Mouse (Mus musculus) stomach, embryonic 14.5 days (tissue): ENCODE measurements around the gene Mvb12a. TPM values are rescaled to one million over a fixed set of nuclear protein-coding genes. Genes with fewer than 3 reads are reported as not detected.

Experiments
- ATAC-seq: fragments of 200-750 bp; cut with Nextera tagmentation; 2 replicates; pipeline ENCODE4 v1.8.0; 2017; ENCODE audit warnings: low read depth, moderate TSS enrichment; ENCODE audit not compliant: insufficient number of reproducible peaks, insufficient read depth, low FRiP score
- H3K27ac ChIP-seq: fragments of 300-500 bp; sonication (generic); 2 replicates; pipeline ENCODE4 v1.5.1; 2014; ENCODE audit warnings: mild to moderate bottlenecking, low read length, moderate library complexity, mixed read lengths
- H3K27me3 ChIP-seq: fragments of 300-500 bp; sonication (generic); 2 replicates; pipeline ENCODE4 v1.6.1; 2014; ENCODE audit warnings: low read length, control low read depth, mixed read lengths; ENCODE audit not compliant: control insufficient read depth, insufficient read depth
- H3K36me3 ChIP-seq: fragments of 300-500 bp; sonication (generic); 2 replicates; pipeline ENCODE4 v1.6.1; 2014; ENCODE audit warnings: mild to moderate bottlenecking, control low read depth, low read length, moderate library complexity, mixed read lengths; ENCODE audit not compliant: control insufficient read depth, insufficient read depth
- H3K4me1 ChIP-seq: fragments of 300-500 bp; sonication (generic); 2 replicates; pipeline ENCODE4 v1.6.1; 2014; ENCODE audit warnings: low read length, control low read depth, mixed read lengths; ENCODE audit not compliant: control insufficient read depth, insufficient read depth
- H3K4me2 ChIP-seq: fragments of 300-500 bp; sonication (generic); replicated peaks from 2 replicates; pipeline ENCODE4 v1.6.1; 2014; ENCODE audit warnings: low read depth, low read length, control low read depth
- H3K4me3 ChIP-seq: fragments of 300-500 bp; sonication (generic); 2 replicates; pipeline ENCODE4 v1.5.1; 2014; ENCODE audit warnings: low read depth, low read length, control low read depth
- H3K9ac ChIP-seq: fragments of 300-500 bp; sonication (generic); replicated peaks from 2 replicates; pipeline ENCODE4 v1.6.1; 2014; ENCODE audit warnings: low read depth, mild to moderate bottlenecking, control low read depth, low read length, moderate library complexity, mixed read lengths
- H3K9me3 ChIP-seq: fragments of 300-500 bp; sonication (generic); 2 replicates; pipeline ENCODE4 v1.6.1; 2016; ENCODE audit warnings: low read depth, low read length, control low read depth; ENCODE audit not compliant: control insufficient read depth
- WGBS: fragments of 180-500 bp; shearing (Covaris S2); extraction: QIAGEN DNeasy Blood & Tissue Kit; methylation state at CpG from one replicate; pipeline ENCODE4 v1.1.7; 2014; 5-methylcytosine and 5-hydroxymethylcytosine counted together
- polyA plus RNA-seq: library from polyadenylated mRNA; unstranded; fragments of >200 nt; fragmentation: Nextera tagmentation; extraction: Ambion mirVana; gene quantifications from 2 replicates; pipeline ENCODE4 v1.2.1, GENCODE M21; 2014

Mvb12a gene
- polyA plus RNA-seq, 1 experiment from 2014 or later: 105 TPM

- Histone ChIP-seq H3K36me3 (no peaks in the 10 kb centered on the region), H3K27me3 (peaks cover 16% of the 10 kb centered on the region), H3K9ac (no peak overlapping the region), H3K4me1 (0 out of 2 replicates have a peak, but pooled peaks cover 3% of the 10 kb centered on the region), H3K4me3 (no peak overlapping the region), H3K9me3 (no peaks in the 10 kb centered on the region), H3K27ac (no peak overlapping the region), H3K4me2 (no peak overlapping the region)
- no peak for ATAC-seq
- 62% methylated on average over 6 of the region's 6 CpGs for WGBS
These were observed 11.3 kb downstream of the Mvb12a start for GRCm38 (mm10) chr8:71554001-71554400.

GRCm38 (mm10) chr8:71554644-71555043 lies 11.9 kb downstream of the Mvb12a start:
- Histone ChIP-seq H3K27ac (no peak overlapping the region), H3K4me1 (0 out of 2 replicates have a peak, but pooled peaks cover 3% of the 10 kb centered on the region), H3K27me3 (peaks cover 19% of the 10 kb centered on the region), H3K4me3 (no peak overlapping the region), H3K36me3 (no peaks in the 10 kb centered on the region), H3K9me3 (no peaks in the 10 kb centered on the region), H3K9ac (no peak overlapping the region), H3K4me2 (no peak overlapping the region)
- ATAC-seq: no peak
- WGBS: 80% methylated on average over 2 of the region's 2 CpGs

GRCm38 (mm10) chr8:71558071-71558957 lies 15.6 kb downstream of the Mvb12a start, which contains the start of gene Tmem221:
Gene Tmem221, minus strand, starts transcription at chr8:71558871.
- H3K27me3 ChIP-seq: peaks cover 26% of the 10 kb centered on the region
- 0 out of 2 replicates have a peak, but pooled peaks cover 5% of the 10 kb centered on the region for H3K4me1 ChIP-seq
- H3K4me2 ChIP-seq: peak within 1 kb of the TSS; percentile 82
- no peaks in the 10 kb centered on the region for H3K9me3 ChIP-seq
- H3K4me3 ChIP-seq: peak within 1 kb of the TSS; percentile 47
- peak; percentile 4; the same call in 1 of the 2 replicates for ATAC-seq
- WGBS: 3% methylated on average over 70 of the region's 70 CpGs
- no peaks in the 10 kb centered on the region for H3K36me3 ChIP-seq
- H3K9ac ChIP-seq: peak within 1 kb of the TSS; percentile 36; the same call in 1 of the 2 replicates
- H3K27ac ChIP-seq: no peak within 1 kb of the TSS

GRCm38 (mm10) chr8:71558958-71559690 lies 16.4 kb downstream of the Mvb12a start:
- Histone ChIP-seq H3K4me3 (peak overlapping the region; percentile 47), H3K4me2 (peak overlapping the region; percentile 82), H3K9ac (peak overlapping the region; percentile 36; the same call in 1 of the 2 replicates), H3K27ac (no peak overlapping the region), H3K27me3 (peaks cover 26% of the 10 kb centered on the region), H3K36me3 (no peaks in the 10 kb centered on the region), H3K9me3 (no peaks in the 10 kb centered on the region), H3K4me1 (0 out of 2 replicates have a peak, but pooled peaks cover 5% of the 10 kb centered on the region)
- peak; percentile 76 for ATAC-seq
- 2% methylated on average over 24 of the region's 24 CpGs for WGBS

GRCm38 (mm10) chr8:71560071-71560470 lies 17.3 kb downstream of the Mvb12a start:
- Histone ChIP-seq H3K36me3 (no peaks in the 10 kb centered on the region), H3K27me3 (peaks cover 26% of the 10 kb centered on the region), H3K4me3 (no peak overlapping the region), H3K9ac (no peak overlapping the region), H3K4me2 (no peak overlapping the region), H3K4me1 (0 out of 2 replicates have a peak, but pooled peaks cover 5% of the 10 kb centered on the region), H3K9me3 (0 out of 2 replicates have a peak, but pooled peaks cover 2% of the 10 kb centered on the region), H3K27ac (no peak overlapping the region)
- ATAC-seq: no peak
- 66% methylated on average over 3 of the region's 3 CpGs for WGBS

DNA sequence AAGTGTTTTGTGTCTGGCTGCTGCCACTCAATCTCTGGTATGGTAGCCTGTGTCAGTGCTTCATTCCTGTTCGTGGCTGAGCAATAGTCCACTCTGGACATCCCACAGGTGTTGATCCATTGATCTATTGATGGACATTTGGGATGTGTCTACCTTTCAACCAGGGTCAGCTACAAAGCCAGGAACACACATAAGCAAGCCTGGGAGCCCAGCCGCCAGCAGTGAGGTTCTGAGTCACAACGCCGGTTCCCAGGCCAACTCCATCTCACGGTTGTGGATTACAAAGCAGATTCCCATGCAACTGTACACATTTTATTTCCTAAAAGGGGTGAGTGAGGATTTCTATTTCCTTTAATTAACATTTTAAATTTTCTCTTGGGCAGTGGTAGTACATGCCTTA lies 18.0 kb downstream of the Mvb12a start:
- no peak overlapping the region for H3K27ac ChIP-seq
- no peak for ATAC-seq
- 82% methylated on average over 5 of the region's 5 CpGs for WGBS
- peaks cover 26% of the 10 kb centered on the region for H3K27me3 ChIP-seq
- no peaks in the 10 kb centered on the region for H3K36me3 ChIP-seq
- H3K9me3 ChIP-seq: 0 out of 2 replicates have a peak, but pooled peaks cover 2% of the 10 kb centered on the region
- no peak overlapping the region for H3K9ac ChIP-seq
- no peak overlapping the region for H3K4me3 ChIP-seq
- 0 out of 2 replicates have a peak, but pooled peaks cover 5% of the 10 kb centered on the region for H3K4me1 ChIP-seq
- no peak overlapping the region for H3K4me2 ChIP-seq

DNA sequence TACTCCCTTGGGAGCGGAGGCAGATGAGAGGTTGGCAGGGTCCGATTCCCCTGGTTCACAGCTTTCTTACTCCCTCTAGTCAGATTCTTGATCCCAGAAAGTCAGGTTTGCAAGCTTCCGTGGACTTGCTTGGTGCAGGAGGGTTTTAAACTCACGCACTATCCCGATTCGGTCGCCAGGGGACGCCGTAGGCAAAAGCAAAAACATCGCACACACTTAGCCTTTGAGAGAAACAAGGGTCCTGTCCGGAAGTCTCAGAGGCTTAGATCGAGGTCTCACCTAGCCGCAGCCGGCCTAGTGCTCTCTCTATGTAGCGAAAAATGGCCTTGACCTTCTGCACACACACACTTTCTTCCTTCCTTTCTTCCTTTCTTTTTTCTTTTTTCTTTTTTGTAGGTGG lies 18.7 kb downstream of the Mvb12a start:
- H3K4me2 ChIP-seq: no peak overlapping the region
- H3K4me1 ChIP-seq: 0 out of 2 replicates have a peak, but pooled peaks cover 5% of the 10 kb centered on the region
- H3K27ac ChIP-seq: no peak overlapping the region
- no peak for ATAC-seq
- H3K27me3 ChIP-seq: peaks cover 26% of the 10 kb centered on the region
- no peaks in the 10 kb centered on the region for H3K36me3 ChIP-seq
- H3K4me3 ChIP-seq: no peak overlapping the region
- 0 out of 2 replicates have a peak, but pooled peaks cover 2% of the 10 kb centered on the region for H3K9me3 ChIP-seq
- no peak overlapping the region for H3K9ac ChIP-seq
- 3% methylated on average over 15 of the region's 15 CpGs for WGBS

GRCm38 (mm10) chr8:71562751-71563150 lies 20.0 kb downstream of the Mvb12a start:
- under 1% methylated on average over 33 of the region's 33 CpGs for WGBS
- 0 out of 2 replicates have a peak, but pooled peaks cover 2% of the 10 kb centered on the region for H3K9me3 ChIP-seq
- no peak for ATAC-seq
- H3K9ac ChIP-seq: no peak overlapping the region
- no peaks in the 10 kb centered on the region for H3K36me3 ChIP-seq
- H3K4me2 ChIP-seq: peak overlapping the region; percentile 43
- 0 out of 2 replicates have a peak, but pooled peaks cover 5% of the 10 kb centered on the region for H3K4me1 ChIP-seq
- H3K27me3 ChIP-seq: peaks cover 17% of the 10 kb centered on the region; the same call in 1 of the 2 replicates
- H3K27ac ChIP-seq: no peak overlapping the region
- H3K4me3 ChIP-seq: peak overlapping the region; percentile 10; the same call in 1 of the 2 replicates
